Mouse (Mus musculus): ENCODE measurements around the gene Gpat3.

Gene Gpat3

GRCm38 (mm10) chr5:100914989-100915388 lies 69.5 kb downstream of the Gpat3 start:
- peak; percentile 84 for DNase-seq (ENCODE audit: low read depth, low spot score)

GRCm38 (mm10) chr5:100915411-100915810 lies 69.9 kb downstream of the Gpat3 start:
- no peak for DNase-seq (ENCODE audit: low read depth, low spot score)

- DNase-seq (ENCODE audit: low read depth, low spot score), result peak; percentile 74
Observed at GRCm38 (mm10) chr5:100916416-100916815, 70.9 kb downstream of the Gpat3 start.

GRCm38 (mm10) chr5:100917252-100917774 lies 71.8 kb downstream of the Gpat3 start:
- DNase-seq (ENCODE audit: low read depth, low spot score), result peak; percentile 83

- peak; percentile 77 for DNase-seq (ENCODE audit: low read depth, low spot score)
Observed at GRCm38 (mm10) chr5:100919069-100919468, 73.6 kb downstream of the Gpat3 start.

- peak; percentile 18 for DNase-seq (ENCODE audit: low read depth, low spot score)
Observed at GRCm38 (mm10) chr5:100929698-100930097, 84.2 kb downstream of the Gpat3 start.

GRCm38 (mm10) chr5:100943716-100944115 lies 98.2 kb downstream of the Gpat3 start:
- no peak for DNase-seq (ENCODE audit: low read depth, low spot score)

- no peak for DNase-seq (ENCODE audit: low read depth, low spot score)
Observed at GRCm38 (mm10) chr5:100945336-100945735, 99.8 kb downstream of the Gpat3 start.
